Comparison of ENCODE assay signal across 11 mouse cellular contexts in genomic region chr9:118862852-118863260, GRCm38 (mm10).
A peak's percentile ranks its signal among the peaks of the same experiment; 100 is the strongest.
DNase-seq lines count a peak whose midpoint lies in the region; ATAC-seq and TF ChIP-seq lines count a peak whose summit lies in the region.
"Had no signal": no experiment of that assay in that cellular context is flagged by ENCODE, and none has a peak within 500 bp of the region (broad histone marks: within the 10 kb centered on the region; RNA-seq: fewer than 3 reads in every experiment).

No protein-coding gene starts in this region.

- no peak overlapping the region for H3K4me2 ChIP-seq in heart, embryonic 12.5 days
- H3K4me2 ChIP-seq in lung, postnatal 0 days (replicated peaks; ENCODE audit: low read depth, low read length) = no peak overlapping the region
- H3K4me2 ChIP-seq in embryonic facial prominence, embryonic 14.5 days (ENCODE audit: low read depth, low read length) = peak overlapping the region; percentile 25
- H3K4me2 ChIP-seq in stomach, embryonic 14.5 days (replicated peaks; ENCODE audit: low read depth, low read length) = no peak overlapping the region
- H3K4me2 ChIP-seq: liver, embryonic 12.5 days had no signal

- peak; percentile 52; the same call in 1 of the 2 replicates for ATAC-seq in heart, embryonic 12.5 days (ENCODE audit: insufficient number of reproducible peaks, low FRiP score)
- peak; percentile 91 for ATAC-seq in lung, postnatal 0 days
- ATAC-seq in embryonic facial prominence, embryonic 14.5 days (ENCODE audit: low read depth) = peak; percentile 87
- peak; percentile 53; the same call in 1 of the 2 replicates for ATAC-seq in stomach, embryonic 14.5 days (ENCODE audit: insufficient number of reproducible peaks, insufficient read depth, low FRiP score, low read depth)
- ATAC-seq: liver, embryonic 12.5 days had no signal

- H3K9ac ChIP-seq in heart, embryonic 12.5 days = no peak overlapping the region
- no peak overlapping the region for H3K9ac ChIP-seq in lung, postnatal 0 days (replicated peaks; ENCODE audit: low read depth)
- no peak overlapping the region for H3K9ac ChIP-seq in embryonic facial prominence, embryonic 14.5 days (ENCODE audit: low read depth, low read length)
- H3K9ac ChIP-seq in stomach, embryonic 14.5 days (replicated peaks; ENCODE audit: low read depth, low read length) = no peak overlapping the region
- H3K9ac ChIP-seq: liver, embryonic 12.5 days had no signal

- no peaks in the 10 kb centered on the region for H3K27me3 ChIP-seq in heart, embryonic 12.5 days (replicated peaks)
- no peaks in the 10 kb centered on the region for H3K27me3 ChIP-seq in lung, postnatal 0 days (replicated peaks; ENCODE audit: insufficient read depth, low read length)
- H3K27me3 ChIP-seq in embryonic facial prominence, embryonic 14.5 days (replicated peaks; ENCODE audit: control insufficient read depth, insufficient read depth, low read length) = no peaks in the 10 kb centered on the region
- no peaks in the 10 kb centered on the region for H3K27me3 ChIP-seq in stomach, embryonic 14.5 days (ENCODE audit: control insufficient read depth, insufficient read depth, low read length)
- H3K27me3 ChIP-seq: liver, embryonic 12.5 days had no signal

- DNase-seq in heart, postnatal 10 days = no peak
- peak; percentile 63 for DNase-seq in lung, postnatal 0 days (ENCODE audit: low spot score)
- no peak for DNase-seq in lung, postnatal 10 days
- DNase-seq in embryonic facial prominence, embryonic 14.5 days (ENCODE audit: low spot score) = peak; percentile 87
- DNase-seq in cerebellum, adult 9-10 months = no peak
- DNase-seq in left cerebral cortex, postnatal 14 days (ENCODE audit: low spot score in 2 of 2) = no peak
- DNase-seq: B cell, adult 2 months; layer of hippocampus, adult 9-11 months had no signal

- no peak overlapping the region for H3K4me3 ChIP-seq in heart, embryonic 12.5 days
- no peak overlapping the region for H3K4me3 ChIP-seq in lung, postnatal 0 days (ENCODE audit: low read depth, low read length)
- H3K4me3 ChIP-seq in embryonic facial prominence, embryonic 14.5 days (ENCODE audit: low read depth, low read length) = no peak overlapping the region
- H3K4me3 ChIP-seq in stomach, embryonic 14.5 days (ENCODE audit: low read depth, low read length) = no peak overlapping the region
- H3K4me3 ChIP-seq: liver, embryonic 12.5 days had no signal

- TF ChIP-seq CTCF in lung, postnatal 0 days (IDR thresholded peaks at IDR 0.05) = no peak

- H3K27ac ChIP-seq in heart, embryonic 12.5 days (ENCODE audit: poor library complexity, severe bottlenecking) = peak overlapping the region; percentile 55
- 0 out of 2 replicates have a peak overlapping the region, but pooled peaks have one; percentile 44 for H3K27ac ChIP-seq in lung, postnatal 0 days (ENCODE audit: low read length)
- H3K27ac ChIP-seq in embryonic facial prominence, embryonic 14.5 days (replicated peaks; ENCODE audit: low read depth, low read length) = peak overlapping the region; percentile 25; the same call in 1 of the 2 replicates
- H3K27ac ChIP-seq in stomach, embryonic 14.5 days (ENCODE audit: low read length) = no peak overlapping the region
- H3K27ac ChIP-seq: liver, embryonic 12.5 days had no signal

- H3K4me1 ChIP-seq in heart, embryonic 12.5 days (replicated peaks) = peaks cover 49% of the 10 kb centered on the region
- H3K4me1 ChIP-seq in lung, postnatal 0 days (ENCODE audit: insufficient read depth, low read depth, low read length) = no peaks in the 10 kb centered on the region
- H3K4me1 ChIP-seq in embryonic facial prominence, embryonic 14.5 days (ENCODE audit: control insufficient read depth, insufficient read depth, low read length) = peaks cover 29% of the 10 kb centered on the region
- peaks cover 20% of the 10 kb centered on the region; the same call in 1 of the 2 replicates for H3K4me1 ChIP-seq in stomach, embryonic 14.5 days (ENCODE audit: control insufficient read depth, insufficient read depth, low read length)
- H3K4me1 ChIP-seq: liver, embryonic 12.5 days had no signal

- 0 out of 2 replicates have a peak, but pooled peaks cover 12% of the 10 kb centered on the region for H3K36me3 ChIP-seq in heart, embryonic 12.5 days
- no peaks in the 10 kb centered on the region for H3K36me3 ChIP-seq in lung, postnatal 0 days (ENCODE audit: insufficient read depth, low read length)
- 0 out of 2 replicates have a peak, but pooled peaks cover 5% of the 10 kb centered on the region for H3K36me3 ChIP-seq in embryonic facial prominence, embryonic 14.5 days (ENCODE audit: control insufficient read depth, insufficient read depth, low read length)
- no peaks in the 10 kb centered on the region for H3K36me3 ChIP-seq in stomach, embryonic 14.5 days (ENCODE audit: control insufficient read depth, insufficient read depth, low read length)
- H3K36me3 ChIP-seq: liver, embryonic 12.5 days had no signal

- intact Hi-C loops in heart, postnatal 10 days (cut with DNase I) = no loop called here
- intact Hi-C loops in left cerebral cortex, postnatal 14 days (cut with DNase I) = no loop called here

- no peaks in the 10 kb centered on the region for H3K9me3 ChIP-seq in heart, embryonic 12.5 days (replicated peaks)
- H3K9me3 ChIP-seq in lung, postnatal 0 days (ENCODE audit: low read length) = no peaks in the 10 kb centered on the region
- no peaks in the 10 kb centered on the region for H3K9me3 ChIP-seq in embryonic facial prominence, embryonic 14.5 days (ENCODE audit: control insufficient read depth, low read length)
- no peaks in the 10 kb centered on the region for H3K9me3 ChIP-seq in stomach, embryonic 14.5 days (ENCODE audit: control insufficient read depth, low read depth, low read length)
- H3K9me3 ChIP-seq: liver, embryonic 12.5 days had no signal

- TF ChIP-seq EP300 in lung, postnatal 0 days (IDR thresholded peaks at IDR 0.05) = peak; percentile 64; the same call in 1 of the 2 replicates

- 30% methylated on average over 9 of the region's 9 CpGs for WGBS in heart, embryonic 12.5 days
- 37% methylated on average over 9 of the region's 9 CpGs for WGBS in lung, postnatal 0 days
- 26% methylated on average over 9 of the region's 9 CpGs for WGBS in embryonic facial prominence, embryonic 14.5 days
- WGBS in stomach, embryonic 14.5 days = 26% methylated on average over 9 of the region's 9 CpGs

Comparison
In these comparisons a context has a peak if more than half of its experiments do, and no peak if none do; other contexts are left out.
1. DNase-seq: peak in lung, postnatal 0 days (single experiment) and embryonic facial prominence, embryonic 14.5 days (single experiment); none in heart, postnatal 10 days (0 of 2), lung, postnatal 10 days (single experiment), cerebellum, adult 9-10 months (single experiment) and left cerebral cortex, postnatal 14 days (0 of 2).
2. Peak in every context shown above with its lines, with median percentiles within 50 percentile points of each other: ATAC-seq.